Mouse (Mus musculus) spleen, adult 2 months (tissue): ENCODE results near the gene Slc15a4. TPM values are rescaled to one million over a fixed set of nuclear protein-coding genes. Genes with fewer than 3 reads are reported as not detected.
A peak's percentile ranks its signal among the peaks of the same experiment; 100 is the strongest.

Experiments used
- DNase-seq, 2 experiments: peaks; one replicate each; pipeline versions ENCODE4 v3.0.0 to v3.0.0-alpha.2; 2012 to 2021; ENCODE audit warnings: low spot score in 2 of 2, low read depth in 1 of 2
- H3K27ac ChIP-seq: fragments of 200-500 bp; 2 replicates; pipeline ENCODE4 v1.5.1; 2012; ENCODE audit warnings: low read length, inconsistent platforms; ENCODE audit not compliant: insufficient read depth
- H3K27me3 ChIP-seq: fragments of 200-500 bp; 2 replicates; pipeline ENCODE4 v1.6.1; 2012; ENCODE audit warnings: mild to moderate bottlenecking, moderate library complexity, low read length, inconsistent platforms; ENCODE audit not compliant: control insufficient read depth, insufficient read depth
- H3K36me3 ChIP-seq: fragments of 200-500 bp; 2 replicates; pipeline ENCODE4 v1.6.1; 2012; ENCODE audit warnings: mild to moderate bottlenecking, low read length, inconsistent platforms; ENCODE audit not compliant: control insufficient read depth, insufficient read depth
- H3K4me1 ChIP-seq: fragments of 200-500 bp; 2 replicates; pipeline ENCODE4 v1.6.1; 2011; ENCODE audit warnings: inconsistent platforms; ENCODE audit not compliant: control insufficient read depth, insufficient read depth, insufficient read length
- H3K4me3 ChIP-seq: fragments of 200-500 bp; 2 replicates; pipeline ENCODE4 v1.5.1; 2011; ENCODE audit warnings: mild to moderate bottlenecking, inconsistent platforms; ENCODE audit not compliant: insufficient read depth, insufficient read length; ENCODE audit errors: extremely low read depth
- CTCF ChIP-seq: fragments of 200-500 bp; IDR thresholded peaks from 2 replicates; pipeline ENCODE4 v1.5.1; 2011; ENCODE audit warnings: mild to moderate bottlenecking, inconsistent platforms; ENCODE audit not compliant: insufficient read depth, insufficient read length, insufficient replicate concordance; ENCODE audit errors: extremely low read depth
- POLR2A ChIP-seq: fragments of 200-500 bp; IDR thresholded peaks from 2 replicates; pipeline ENCODE4 v1.6.1; 2011; ENCODE audit warnings: low read depth, low read length, inconsistent platforms
- WGBS: fragments of 180-500 bp; shearing (Covaris S2); methylation state at CpG from one replicate; pipeline ENCODE4 v1.1.7; 2018; 5-methylcytosine and 5-hydroxymethylcytosine counted together
- polyA plus RNA-seq: library from polyadenylated mRNA; depleted of rRNA; stranded (reverse); fragments of >200 nt; gene quantifications from 2 replicates; pipeline ENCODE4 v1.2.3, GENCODE M21; 2012

Gene Slc15a4
- polyA plus RNA-seq, 1 experiment: 69.0 TPM

DNA sequence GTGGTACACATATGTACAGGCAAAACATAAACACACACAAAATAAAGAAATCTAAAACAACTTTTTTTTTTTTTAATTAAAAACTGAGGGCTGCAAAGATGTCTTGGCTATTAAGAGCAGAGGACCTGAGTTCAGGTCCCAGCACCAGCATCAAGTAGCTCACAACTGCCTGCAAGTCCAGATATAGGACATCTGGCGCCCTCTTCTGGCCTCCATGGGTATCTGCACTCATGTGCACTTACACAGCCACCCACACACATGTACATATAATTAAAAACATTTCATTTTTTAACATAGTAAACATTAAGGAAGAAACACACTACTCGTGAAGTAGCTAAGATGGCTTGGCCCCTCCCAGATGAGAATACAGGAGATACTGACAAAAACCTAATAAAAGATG is 25.6 kb upstream of the Slc15a4 start:
- no peak overlapping the region for H3K4me3 ChIP-seq
- no peak for TF ChIP-seq POLR2A
- no peak for TF ChIP-seq CTCF
- no peak for DNase-seq
- 69% methylated on average over 2 of the region's 2 CpGs for WGBS
- H3K36me3 ChIP-seq: no peaks in the 10 kb centered on the region
- no peaks in the 10 kb centered on the region for H3K4me1 ChIP-seq
- no peak overlapping the region for H3K27ac ChIP-seq
- no peaks in the 10 kb centered on the region for H3K27me3 ChIP-seq

DNA sequence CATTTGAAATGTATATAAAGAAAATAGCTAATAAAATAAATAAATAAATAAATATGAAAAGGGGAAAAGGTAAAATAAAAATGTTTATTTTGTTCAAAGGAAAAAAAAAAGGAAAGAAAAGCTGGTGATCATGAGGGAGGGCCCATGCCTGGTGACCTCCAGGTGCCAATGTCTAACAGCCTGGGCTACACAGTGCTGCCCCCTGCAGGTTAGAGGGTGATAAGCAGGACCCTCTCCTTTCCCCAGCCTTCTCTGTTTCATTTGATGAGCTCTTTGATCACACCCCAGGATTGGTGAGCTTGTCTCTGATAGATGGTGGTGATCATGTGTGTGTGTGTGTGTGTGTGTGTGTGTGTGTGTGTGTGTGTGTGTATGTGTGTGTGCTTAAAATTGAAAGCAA is 16.4 kb upstream of the Slc15a4 start:
- Histone ChIP-seq H3K27ac (no peak overlapping the region), H3K36me3 (no peaks in the 10 kb centered on the region), H3K4me3 (no peak overlapping the region), H3K4me1 (no peaks in the 10 kb centered on the region), H3K27me3 (no peaks in the 10 kb centered on the region)
- peak in 1 of 2 experiments; percentile 52 for DNase-seq
- TF ChIP-seq POLR2A (no peak), CTCF (peak; percentile 51; the same call in 1 of the 2 replicates)

DNA sequence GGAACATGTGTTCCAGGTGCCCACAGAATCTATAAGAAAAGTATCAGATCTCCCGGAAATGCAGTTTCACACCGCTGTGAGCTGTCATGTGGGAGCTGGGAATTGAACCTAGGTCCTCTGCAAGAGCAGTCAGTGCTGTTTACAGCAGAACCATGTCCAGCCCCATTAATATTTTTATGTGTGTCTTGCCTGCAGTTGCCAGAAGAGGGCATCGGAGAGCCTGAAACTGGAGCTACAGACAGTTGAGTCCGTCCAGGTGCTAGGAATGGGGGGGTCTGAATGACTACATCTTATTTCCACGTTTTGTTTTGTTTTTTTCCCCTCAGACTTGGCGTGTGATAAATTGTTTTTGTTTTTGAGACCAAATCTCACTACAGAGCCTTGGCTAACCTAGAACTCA is 15.3 kb upstream of the Slc15a4 start:
- DNase-seq: peak in 1 of 2 experiments; percentile 50

DNA sequence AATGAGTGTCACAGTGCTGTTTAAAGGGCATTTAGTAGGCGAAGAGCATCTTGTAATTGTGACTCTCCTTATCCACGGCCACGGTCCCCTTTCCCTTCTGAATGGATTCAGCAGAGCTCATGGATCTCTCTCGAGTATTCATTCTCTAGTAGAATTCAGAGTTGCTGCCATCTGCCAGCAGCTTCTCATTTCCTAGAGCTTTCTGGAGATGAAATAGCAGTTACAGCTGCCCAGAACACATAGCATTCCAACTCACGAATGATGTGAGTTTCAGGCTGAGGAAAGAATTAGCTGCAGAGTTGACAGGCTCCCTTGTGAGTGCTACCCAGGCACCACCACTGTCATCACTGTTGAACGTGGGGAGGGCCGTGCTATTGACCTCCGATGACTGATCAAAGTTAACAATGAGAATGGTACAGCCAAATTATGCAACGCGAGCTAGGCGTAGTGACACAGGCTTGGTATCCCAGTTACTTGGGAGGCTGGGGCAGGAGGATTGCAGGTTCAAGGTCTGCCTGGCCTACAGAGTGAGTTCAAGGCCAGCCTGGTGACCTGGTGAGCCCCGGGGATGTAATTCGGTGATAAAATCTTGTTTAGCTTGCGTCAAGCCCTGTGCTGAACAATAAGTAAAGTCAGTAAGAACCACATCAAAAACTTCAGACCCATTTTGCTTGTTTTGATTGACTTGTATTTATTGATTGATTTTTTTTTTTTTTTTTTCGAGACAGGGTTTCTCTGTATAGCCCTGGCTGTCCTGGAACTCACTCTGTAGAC is 8.7 kb upstream of the Slc15a4 start:
- Histone ChIP-seq H3K27ac (no peak overlapping the region), H3K27me3 (no peaks in the 10 kb centered on the region), H3K4me1 (no peaks in the 10 kb centered on the region), H3K36me3 (no peaks in the 10 kb centered on the region), H3K4me3 (no peak overlapping the region)
- 90% methylated on average over 15 of the region's 15 CpGs for WGBS
- no peak for DNase-seq
- TF ChIP-seq CTCF (no peak), POLR2A (no peak)

More for the DNA sequence above, 15.3 kb upstream of the Slc15a4 start:
- no peak overlapping the region for H3K27ac ChIP-seq
- no peaks in the 10 kb centered on the region for H3K27me3 ChIP-seq
- WGBS: 63% methylated on average over 6 of the region's 6 CpGs
- TF ChIP-seq CTCF (peak; percentile 25; the same call in 1 of the 2 replicates), POLR2A (no peak)
- no peak overlapping the region for H3K4me3 ChIP-seq
- no peaks in the 10 kb centered on the region for H3K36me3 ChIP-seq
- no peaks in the 10 kb centered on the region for H3K4me1 ChIP-seq

DNA sequence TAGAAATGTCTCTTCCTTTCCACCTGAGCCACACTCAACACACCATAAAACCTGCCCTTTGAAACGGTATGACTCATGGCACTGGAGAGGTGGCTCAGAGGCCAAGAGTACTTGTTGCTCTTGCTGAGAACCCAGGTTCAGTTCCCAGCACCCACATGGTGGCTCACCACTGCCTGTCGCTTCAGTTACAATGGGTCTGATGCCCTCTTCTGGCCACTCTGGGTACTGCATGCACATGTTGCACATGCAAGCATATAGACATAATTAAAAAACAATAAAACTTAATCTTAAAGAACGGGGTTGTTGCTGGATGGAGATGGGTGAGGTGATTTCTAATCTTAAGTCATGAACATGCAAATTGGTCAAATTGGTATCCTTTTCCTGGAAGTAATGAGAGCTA is 7.7 kb upstream of the Slc15a4 start:
- Histone ChIP-seq H3K4me1 (no peaks in the 10 kb centered on the region), H3K4me3 (no peak overlapping the region), H3K36me3 (no peaks in the 10 kb centered on the region), H3K27ac (no peak overlapping the region), H3K27me3 (no peaks in the 10 kb centered on the region)
- 87% methylated on average over 3 of the region's 3 CpGs for WGBS
- DNase-seq: no peak
- TF ChIP-seq POLR2A: no peak
- TF ChIP-seq CTCF: no peak

DNA sequence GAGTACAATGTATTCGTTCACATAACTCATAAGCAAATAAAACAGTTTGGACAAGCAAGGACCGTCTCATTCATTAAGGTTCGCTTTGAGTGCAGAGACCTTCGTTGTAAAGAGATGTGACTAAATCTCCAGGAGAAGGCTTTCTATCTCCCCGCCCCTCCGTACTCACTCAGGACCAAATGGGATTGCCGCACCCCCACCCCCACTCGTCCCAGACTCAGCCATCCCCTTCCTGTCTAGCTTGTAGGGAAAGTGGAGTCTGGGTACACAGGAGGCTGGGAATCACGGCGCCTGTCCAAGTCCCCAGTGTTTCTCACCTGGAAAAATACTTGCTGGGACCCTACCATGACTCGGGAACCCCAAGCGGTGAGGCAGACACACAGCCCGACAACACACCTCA is 6.9 kb upstream of the Slc15a4 start:
- TF ChIP-seq CTCF (no peak), POLR2A (no peak)
- H3K4me1 ChIP-seq: no peaks in the 10 kb centered on the region
- no peak overlapping the region for H3K27ac ChIP-seq
- DNase-seq: no peak
- H3K27me3 ChIP-seq: no peaks in the 10 kb centered on the region
- H3K4me3 ChIP-seq: no peak overlapping the region
- H3K36me3 ChIP-seq: no peaks in the 10 kb centered on the region
- WGBS: 92% methylated on average over 13 of the region's 13 CpGs

DNA sequence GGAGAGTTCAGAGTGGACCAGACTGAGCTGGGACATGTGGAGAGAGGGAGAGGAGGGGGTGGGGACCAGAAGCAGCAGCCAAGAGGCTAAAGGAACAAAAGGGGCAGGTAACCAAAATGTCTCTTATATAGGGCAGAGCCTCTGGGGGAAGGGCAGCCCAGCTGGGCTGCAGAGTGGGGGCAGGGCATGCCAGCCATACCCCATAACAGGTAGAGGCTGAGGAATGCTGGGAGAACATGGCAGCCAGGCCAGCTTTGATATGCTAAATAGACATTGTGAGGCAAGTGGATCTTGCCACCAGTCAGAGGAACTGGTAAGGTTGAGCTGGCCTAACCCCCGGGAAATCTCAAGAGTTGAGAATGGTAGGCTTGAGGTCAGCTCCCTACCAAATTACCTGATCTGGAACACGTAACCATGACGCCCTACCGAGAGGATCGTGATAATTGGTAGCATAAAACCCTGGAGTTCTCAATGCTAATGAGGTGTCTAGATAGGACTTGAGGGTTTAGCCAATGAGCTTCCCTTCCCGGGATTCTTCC is 6.4 kb upstream of the Slc15a4 start:
- Histone ChIP-seq H3K4me3 (no peak overlapping the region), H3K27me3 (no peaks in the 10 kb centered on the region), H3K36me3 (no peaks in the 10 kb centered on the region), H3K4me1 (no peaks in the 10 kb centered on the region), H3K27ac (no peak overlapping the region)
- DNase-seq: no peak
- 91% methylated on average over 6 of the region's 6 CpGs for WGBS
- TF ChIP-seq CTCF: no peak
- no peak for TF ChIP-seq POLR2A
